Mouse (Mus musculus) lung, adult 2 months (tissue): Measurements from ENCODE around the gene Ccnyl1.

ENCODE experiments used
- CTCF ChIP-seq: fragments of 200-500 bp; IDR thresholded peaks from 2 replicates; pipeline ENCODE4 v1.5.1; 2011; ENCODE audit warnings: mild to moderate bottlenecking, low read length, control low read depth; ENCODE audit not compliant: insufficient read depth
- POLR2A ChIP-seq: fragments of 200-500 bp; IDR thresholded peaks from 2 replicates; pipeline ENCODE4 v1.6.1; 2011; ENCODE audit warnings: low read depth, mild to moderate bottlenecking, control low read depth, low read length, borderline replicate concordance; ENCODE audit errors: extremely low read depth

- TF ChIP-seq CTCF (no peak), POLR2A (peak; percentile 34; the same call in 1 of the 2 replicates)
Observed at GRCm38 (mm10) chr1:64690213-64691013, at the start of gene Ccnyl1.
